Mouse (Mus musculus) inflammation-experienced regulatory T-cells (primary cell): ENCODE data around the gene Olfr1037. TPM values are rescaled to one million over a fixed set of nuclear protein-coding genes. Genes with fewer than 3 reads are reported as not detected.

ENCODE experiments used
- polyA plus RNA-seq, 2 experiments: library from polyadenylated mRNA; unstranded; fragments of 100-300 nt; shearing (Covaris generic); gene quantifications; one replicate each; pipeline ENCODE4 v1.2.1; 2017

Gene Olfr1037
- not detected for polyA plus RNA-seq

GRCm38 (mm10) chr2:86087285-86087684, at the start of gene Olfr1037:
Gene Olfr1037 (minus strand): TSS chr2:86087385.

GRCm38 (mm10) chr2:86135828-86136227, 48.6 kb upstream of the Olfr1037 start, which contains the start of gene Olfr1039:
Gene Olfr1039 (minus strand): TSS chr2:86135928.

GRCm38 (mm10) chr2:86073692-86074091, 13.5 kb downstream of the Olfr1037 start, which contains the start of gene Olfr1036:
Gene Olfr1036 (plus strand): TSS chr2:86073992.

GRCm38 (mm10) chr2:86045561-86045960, 41.6 kb downstream of the Olfr1037 start, which contains the start of gene Olfr1034:
Gene Olfr1034 (plus strand): TSS chr2:86045861.

Other genes starting within 250 kb of the Olfr1037 start
- not detected for gene Olfr1019, start 241.9 kb downstream of the Olfr1037 start, polyA plus RNA-seq
- gene Olfr1020, start 240.4 kb downstream of the Olfr1037 start, polyA plus RNA-seq = 1 to 10 TPM in 1 of 2 experiments, under 1 TPM in 1; 0.10 to 1.7 TPM
- not detected for gene Olfr1022, start 218.8 kb downstream of the Olfr1037 start, polyA plus RNA-seq
- gene Olfr1023, start 201.7 kb downstream of the Olfr1037 start, polyA plus RNA-seq = not detected
- gene Olfr1024, start 182.3 kb downstream of the Olfr1037 start, polyA plus RNA-seq = not detected
- not detected for gene Olfr1025-ps1, start 172.2 kb downstream of the Olfr1037 start, polyA plus RNA-seq
- gene Olfr1026, start 165.8 kb downstream of the Olfr1037 start, polyA plus RNA-seq = 1 to 10 TPM in 1 of 2 experiments, not detected in 1; 1.2 TPM
- gene Olfr1028, start 136.9 kb downstream of the Olfr1037 start, polyA plus RNA-seq = under 1 TPM in 1 of 2 experiments, not detected in 1; 0.66 TPM
- gene Olfr1029, start 113.5 kb downstream of the Olfr1037 start, polyA plus RNA-seq = under 1 TPM; 0.07 to 0.39 TPM
- gene Olfr1030, start 108.1 kb downstream of the Olfr1037 start, polyA plus RNA-seq = under 1 TPM; 0.37 to 0.62 TPM
- gene Olfr1031, start 97.1 kb downstream of the Olfr1037 start, polyA plus RNA-seq = not detected
- gene Olfr1032, start 81.8 kb downstream of the Olfr1037 start, polyA plus RNA-seq = not detected
- gene Olfr1033, start 66.8 kb downstream of the Olfr1037 start, polyA plus RNA-seq = 1 to 10 TPM; 1.7 to 5.1 TPM
- not detected for gene Olfr1034, start 41.5 kb downstream of the Olfr1037 start, polyA plus RNA-seq
- gene Olfr1036, start 13.4 kb downstream of the Olfr1037 start, polyA plus RNA-seq = under 1 TPM in 1 of 2 experiments, not detected in 1; 0.14 TPM
- gene Olfr1039, start 48.5 kb upstream of the Olfr1037 start, polyA plus RNA-seq = not detected
- gene Olfr1040, start 59.3 kb upstream of the Olfr1037 start, polyA plus RNA-seq = not detected
- gene Olfr1042, start 74.5 kb upstream of the Olfr1037 start, polyA plus RNA-seq = under 1 TPM; 0.12 to 0.98 TPM
- 1 to 10 TPM in 1 of 2 experiments, under 1 TPM in 1; 0.12 to 3.0 TPM for gene Olfr1043, start 80.1 kb upstream of the Olfr1037 start, polyA plus RNA-seq
- gene Olfr1044, start 90.4 kb upstream of the Olfr1037 start, polyA plus RNA-seq = under 1 TPM in 1 of 2 experiments, not detected in 1; 0.99 TPM
- under 1 TPM; 0.07 to 0.10 TPM for gene Olfr52, start 98.3 kb upstream of the Olfr1037 start, polyA plus RNA-seq
- not detected for gene Olfr1045, start 115.6 kb upstream of the Olfr1037 start, polyA plus RNA-seq
- not detected for gene Olfr1046, start 131.9 kb upstream of the Olfr1037 start, polyA plus RNA-seq
- gene Olfr1047, start 144.0 kb upstream of the Olfr1037 start, polyA plus RNA-seq = not detected
- not detected for gene Olfr1048, start 152.9 kb upstream of the Olfr1037 start, polyA plus RNA-seq
- under 1 TPM in 1 of 2 experiments, not detected in 1; 0.64 TPM for gene Olfr1049, start 170.9 kb upstream of the Olfr1037 start, polyA plus RNA-seq
- not detected for gene Olfr1051, start 191.7 kb upstream of the Olfr1037 start, polyA plus RNA-seq
- gene Olfr1052, start 205.1 kb upstream of the Olfr1037 start, polyA plus RNA-seq = under 1 TPM in 1 of 2 experiments, not detected in 1; 0.20 TPM
- not detected for gene Olfr1053, start 227.9 kb upstream of the Olfr1037 start, polyA plus RNA-seq
- not detected for gene Olfr1054, start 248.0 kb upstream of the Olfr1037 start, polyA plus RNA-seq